Mouse (Mus musculus) thymus, postnatal 36 days (tissue): ENCODE results near the gene Plcb4.
"Not testable (repeated sequence)": the region's sequence is repeated elsewhere in the genome, so short reads cannot be mapped to it uniquely, and the experiment has no call there.

Source experiments
- DNase-seq, 2 experiments: peaks; one replicate each; pipeline ENCODE4 v3.0.0; 2022; ENCODE audit warnings: mixed read lengths in 2 of 2

Gene Plcb4

DNA sequence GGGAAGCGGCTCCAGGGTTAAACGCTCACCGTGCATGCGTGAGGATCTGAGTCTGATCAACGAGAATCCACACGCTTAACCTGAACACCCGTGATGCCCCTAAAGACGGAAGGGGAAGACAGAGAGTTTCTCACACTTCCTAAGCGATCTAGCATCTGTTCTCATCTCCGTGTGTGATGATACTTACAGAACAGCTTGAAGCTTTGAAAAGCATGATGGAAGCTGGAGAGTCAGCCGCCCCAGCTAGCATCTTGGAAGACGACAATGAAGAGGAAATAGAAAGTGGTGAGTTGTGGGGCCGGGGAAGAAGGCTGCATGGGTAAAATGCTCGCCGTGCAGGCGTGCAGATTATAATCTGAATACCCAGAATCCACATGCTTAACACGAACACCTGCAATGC is 299.6 kb downstream of the Plcb4 start:
- no peak for DNase-seq

DNA sequence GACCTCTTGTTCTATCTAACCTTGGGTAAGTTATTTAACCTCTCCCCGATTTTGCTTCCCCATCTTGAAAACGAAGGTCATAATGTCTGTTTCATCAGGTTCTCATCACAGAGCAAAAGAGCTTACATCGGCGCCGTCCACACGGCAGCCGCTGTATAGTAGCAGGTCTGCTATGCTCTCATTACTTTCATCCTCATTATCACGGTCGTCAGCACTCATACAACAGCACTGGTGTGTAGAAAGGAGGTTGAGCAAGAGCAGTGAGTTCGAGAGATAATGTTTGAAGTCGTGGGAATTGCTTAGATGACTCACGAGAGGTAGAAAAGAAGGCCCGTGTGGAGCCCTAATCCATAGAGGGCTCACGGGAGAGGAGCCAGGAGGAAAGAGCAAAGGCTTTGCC is 304.3 kb downstream of the Plcb4 start:
- no peak for DNase-seq

DNA sequence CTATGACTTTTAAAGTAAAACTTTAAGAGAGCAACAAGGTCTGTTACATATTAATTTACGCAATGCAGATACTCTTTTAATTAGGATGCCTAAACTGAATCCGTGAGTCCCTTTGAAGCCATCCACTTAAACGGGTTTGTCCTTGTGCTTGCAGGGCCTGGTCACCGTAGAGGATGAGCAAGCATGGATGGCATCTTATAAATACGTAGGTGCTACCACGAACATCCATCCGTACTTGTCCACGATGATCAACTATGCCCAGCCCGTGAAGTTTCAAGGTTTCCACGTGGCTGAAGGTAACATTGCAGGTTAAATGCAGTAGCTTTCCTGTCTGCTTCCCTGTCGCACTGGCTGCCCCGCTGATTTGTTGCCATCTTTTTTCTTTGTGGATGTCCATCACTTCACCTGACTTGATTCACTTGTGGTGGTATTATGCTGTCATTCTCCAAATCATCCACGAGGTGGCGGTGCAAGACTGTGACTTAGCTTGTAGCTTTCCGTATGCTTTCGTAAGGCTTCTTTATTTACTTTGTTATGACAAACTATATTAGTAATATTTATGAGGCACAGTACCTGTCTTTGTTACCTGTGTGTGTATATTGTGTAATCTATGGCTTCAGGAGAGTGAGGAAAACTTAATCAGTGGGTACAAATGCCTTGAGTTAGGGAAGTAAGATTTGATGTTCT is 308.2 kb downstream of the Plcb4 start:
- DNase-seq: peak in 1 of 2 experiments; percentile 8

DNA sequence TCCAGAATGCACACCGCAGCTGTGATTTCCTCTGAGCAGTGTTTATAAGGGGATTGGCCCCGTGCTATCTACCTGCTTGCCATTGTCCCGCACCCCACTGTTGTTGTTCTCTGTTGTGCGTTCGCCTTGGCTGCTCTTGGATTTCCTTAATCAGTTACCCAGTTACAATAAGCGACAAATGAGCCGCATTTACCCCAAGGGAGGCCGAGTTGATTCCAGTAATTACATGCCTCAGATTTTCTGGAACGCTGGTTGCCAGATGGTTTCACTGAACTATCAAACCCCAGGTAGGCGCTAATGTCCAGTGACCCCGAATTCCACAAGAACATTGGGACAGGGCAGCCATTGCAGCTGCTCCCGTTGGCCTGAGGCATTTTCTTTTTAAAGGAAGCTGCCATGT is 309.3 kb downstream of the Plcb4 start:
- no peak for DNase-seq

DNA sequence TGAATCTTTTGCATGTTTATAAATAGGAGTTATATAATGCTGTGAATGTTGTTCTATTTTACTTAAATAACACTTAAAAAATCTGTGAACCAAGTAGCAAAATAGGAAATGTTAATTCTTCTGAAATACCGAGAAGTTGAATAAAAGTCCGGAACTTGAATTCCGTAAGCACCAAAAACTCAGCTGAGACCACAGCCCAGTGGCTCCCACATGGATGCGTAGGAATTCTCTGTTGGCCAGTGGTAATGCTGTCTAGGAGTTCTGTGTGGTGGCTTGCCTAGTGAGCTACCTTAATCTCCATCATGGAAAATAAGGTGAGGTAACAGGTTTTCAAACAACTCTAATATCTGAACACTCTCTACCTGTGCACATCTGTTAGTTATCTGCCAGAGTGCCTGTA is 312.1 kb downstream of the Plcb4 start:
- no peak for DNase-seq

DNA sequence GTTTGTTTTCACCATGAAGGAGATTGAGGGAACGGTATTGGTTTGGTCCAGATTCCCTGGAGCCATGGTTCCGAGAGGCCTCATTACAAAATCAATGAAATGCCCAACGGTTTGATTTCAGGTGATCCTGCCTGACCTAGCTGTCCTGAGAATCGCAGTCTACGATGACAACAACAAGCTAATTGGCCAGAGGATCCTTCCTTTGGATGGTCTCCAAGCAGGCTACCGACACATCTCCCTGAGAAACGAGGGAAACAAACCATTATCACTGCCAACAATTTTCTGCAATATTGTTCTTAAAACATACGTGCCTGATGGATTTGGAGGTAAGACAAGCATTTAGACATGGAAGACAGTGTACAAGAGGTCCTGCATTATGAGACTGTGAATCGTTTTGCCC is 317.2 kb downstream of the Plcb4 start:
- DNase-seq: no peak

DNA sequence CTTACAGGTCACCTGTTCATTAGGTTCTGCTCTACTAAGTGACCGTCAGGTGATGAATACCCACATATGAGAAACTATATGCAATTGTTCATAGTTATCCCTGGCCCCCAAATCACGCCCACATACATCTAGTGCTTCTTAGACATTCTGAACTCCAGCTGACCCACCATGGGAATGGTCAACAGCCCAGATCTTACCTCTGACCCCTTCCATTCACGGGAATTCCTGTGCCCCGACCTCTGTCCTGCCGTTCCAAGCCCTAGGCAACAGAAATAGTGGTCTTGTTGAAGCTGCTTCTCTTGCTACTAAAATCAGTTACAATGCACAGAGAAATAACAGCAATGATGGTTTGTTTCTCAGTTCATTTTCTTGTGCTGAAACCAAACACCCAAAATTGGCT is 320.0 kb downstream of the Plcb4 start:
- DNase-seq: no peak

DNA sequence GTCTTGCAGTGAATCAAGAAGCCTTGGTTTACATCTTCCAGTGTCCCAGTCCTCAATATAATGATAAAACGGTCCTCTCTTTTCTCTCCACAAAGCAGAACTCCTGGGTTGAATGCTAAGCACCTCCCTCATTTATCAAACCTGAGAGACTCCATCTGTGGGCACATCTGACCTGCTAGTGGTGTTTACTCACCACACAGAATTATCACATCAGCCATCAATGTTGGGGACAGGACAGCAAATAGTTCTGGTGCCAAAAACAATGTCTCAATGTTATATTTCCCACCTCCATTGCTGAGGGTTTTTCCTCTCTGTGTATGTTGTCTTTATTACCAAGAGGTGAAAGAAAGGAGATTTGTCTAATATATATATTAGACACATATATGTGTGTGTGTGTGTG is 321.6 kb downstream of the Plcb4 start:
- no peak for DNase-seq

DNA sequence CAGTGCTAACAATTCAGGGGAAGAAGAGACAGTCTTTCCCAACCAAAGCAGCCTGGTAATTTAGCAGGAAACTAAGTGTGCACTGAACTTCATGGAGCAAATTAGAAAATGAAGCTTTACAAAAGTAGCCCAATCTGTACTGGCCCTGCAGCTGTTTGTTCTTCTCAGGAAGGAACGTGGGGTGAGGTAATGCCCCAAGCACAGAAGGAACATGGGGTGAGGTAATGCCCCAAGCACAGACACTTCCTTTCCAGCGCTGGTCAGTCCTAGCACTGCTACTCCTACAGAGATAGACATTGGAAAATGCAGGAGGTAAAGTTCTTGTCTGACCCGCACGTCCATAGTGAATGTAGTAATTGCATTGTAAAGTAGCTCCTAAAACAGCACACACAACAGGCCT is 325.2 kb downstream of the Plcb4 start:
- DNase-seq: no peak

DNA sequence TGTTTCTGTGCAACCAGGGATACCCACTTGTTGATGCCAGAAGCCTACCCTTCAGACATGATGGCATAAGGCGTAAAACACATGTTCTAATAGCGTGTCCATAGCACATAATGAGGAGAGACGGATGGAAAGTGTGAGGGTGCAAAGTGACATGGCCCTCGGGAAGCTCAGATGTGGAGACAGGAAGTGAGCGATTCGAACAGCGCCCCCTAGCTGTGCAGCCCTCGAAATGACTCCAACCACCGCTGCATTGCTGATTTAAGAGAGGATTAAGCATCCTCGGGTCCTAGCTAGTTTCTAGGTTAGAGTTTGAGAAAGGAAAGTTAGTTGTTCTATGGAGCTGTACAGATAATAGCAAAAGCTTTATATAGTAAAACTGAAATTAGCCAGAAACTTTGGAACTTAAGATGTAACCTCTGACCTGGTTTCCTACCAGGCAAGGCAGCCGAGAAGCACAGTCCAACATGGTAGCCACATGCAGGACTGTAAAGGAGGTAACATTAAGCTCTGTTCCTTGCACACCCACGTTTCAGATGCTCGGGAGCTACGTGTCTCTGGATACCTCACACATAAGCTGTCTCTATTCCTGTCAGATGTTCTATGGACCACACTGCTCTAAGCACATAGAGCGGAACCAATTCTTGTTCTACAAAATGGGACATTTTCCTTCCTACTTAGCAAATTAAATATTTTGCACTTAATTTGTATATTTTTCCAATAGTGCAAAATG is 326.9 kb downstream of the Plcb4 start:
- no peak for DNase-seq

DNA sequence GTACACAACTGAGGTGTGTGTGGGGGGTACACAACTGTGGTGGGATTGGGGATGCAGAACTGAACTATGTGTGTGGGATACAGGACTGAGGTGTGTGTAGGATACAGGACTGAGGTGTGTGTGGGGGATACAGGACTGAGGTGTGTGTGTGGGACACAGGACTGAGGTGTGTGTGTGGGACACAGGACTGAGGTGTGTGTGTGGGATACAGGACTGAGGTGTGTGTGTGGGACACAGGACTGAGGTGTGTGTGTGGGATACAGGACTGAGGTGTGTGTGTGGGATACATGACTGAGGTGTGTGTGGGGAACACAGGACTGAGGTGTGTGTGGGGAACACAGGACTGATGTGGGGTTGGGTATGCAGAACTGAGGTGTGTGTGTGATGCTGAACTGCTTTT is 329.7 kb downstream of the Plcb4 start:
- DNase-seq: not testable (repeated sequence)

DNA sequence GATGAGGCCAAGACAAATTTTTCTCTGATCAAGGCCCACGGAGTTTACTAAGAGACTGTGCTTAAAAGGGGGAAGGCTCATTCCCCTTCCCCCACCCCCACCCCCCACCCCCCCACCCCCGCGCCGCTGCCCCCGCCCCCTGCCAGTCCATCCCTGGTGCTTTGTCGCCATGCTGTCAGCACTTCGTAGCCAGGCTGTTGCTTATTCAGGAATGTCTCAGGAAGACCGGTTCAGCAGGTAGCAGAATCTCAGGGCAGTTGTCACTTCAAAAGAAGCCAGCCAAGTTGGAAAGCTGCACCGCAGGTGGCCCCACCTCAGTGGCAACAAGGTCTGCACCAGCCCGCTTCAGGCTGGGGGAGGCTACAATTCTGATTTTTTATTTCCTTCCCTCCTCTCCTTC is 331.9 kb downstream of the Plcb4 start:
- not testable (repeated sequence) for DNase-seq

DNA sequence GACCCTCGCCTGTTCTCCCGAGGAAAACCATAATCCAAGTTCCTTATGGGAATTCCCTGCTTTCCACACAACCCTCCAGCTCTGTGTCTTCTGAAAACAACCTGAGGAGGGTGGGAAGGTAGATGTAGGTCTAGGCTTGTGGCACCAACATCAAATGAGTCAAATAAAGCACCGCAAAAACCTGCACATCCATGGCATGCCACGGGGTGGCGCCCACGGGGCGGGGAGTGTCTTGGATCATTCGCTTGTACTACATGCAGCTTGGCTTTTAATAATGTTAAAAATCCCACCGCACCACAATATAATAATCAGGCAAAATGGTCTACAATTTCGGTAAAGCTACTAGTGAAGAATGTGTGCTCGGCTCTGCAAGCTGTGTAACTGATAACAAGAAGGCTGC is 334.5 kb downstream of the Plcb4 start:
- no peak for DNase-seq

DNA sequence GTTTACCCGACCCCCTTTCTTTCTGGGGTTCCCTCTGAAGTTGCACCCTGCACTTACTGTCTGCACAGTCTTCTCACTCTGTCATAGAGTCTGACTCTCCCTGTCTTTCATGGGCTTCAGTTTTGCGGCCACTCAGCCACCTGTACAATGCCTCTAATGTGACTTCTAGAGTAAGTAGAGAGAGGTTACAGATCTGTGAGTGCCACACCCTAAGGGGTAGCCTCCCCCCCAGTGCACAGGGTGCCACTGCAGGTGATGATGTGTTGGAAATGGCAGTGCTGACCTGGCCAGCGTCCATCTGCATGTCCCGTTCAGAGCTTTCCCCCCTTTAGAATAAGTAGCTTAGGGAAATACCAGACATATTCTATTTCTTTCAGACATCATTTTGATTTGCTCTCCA is 336.4 kb downstream of the Plcb4 start:
- DNase-seq: no peak

DNA sequence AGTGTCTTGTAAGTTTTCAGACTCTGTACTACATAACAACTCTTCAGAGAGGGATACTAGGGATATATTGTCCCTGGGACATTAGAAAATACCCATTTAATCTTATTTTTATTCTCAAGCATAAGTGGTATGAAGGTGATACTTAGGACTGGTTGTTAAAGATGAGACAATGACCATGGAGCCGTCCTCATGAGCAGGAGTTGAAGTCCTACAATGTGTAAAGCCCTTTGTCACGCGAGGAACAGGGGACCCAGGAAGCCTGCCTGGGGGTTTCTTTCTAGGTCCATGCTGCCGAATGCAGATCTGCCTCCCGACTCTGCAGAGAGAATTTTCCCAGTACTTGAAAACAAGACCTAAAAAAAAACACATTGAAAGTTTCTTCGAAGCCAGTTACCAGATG is 338.1 kb downstream of the Plcb4 start:
- no peak for DNase-seq

DNA sequence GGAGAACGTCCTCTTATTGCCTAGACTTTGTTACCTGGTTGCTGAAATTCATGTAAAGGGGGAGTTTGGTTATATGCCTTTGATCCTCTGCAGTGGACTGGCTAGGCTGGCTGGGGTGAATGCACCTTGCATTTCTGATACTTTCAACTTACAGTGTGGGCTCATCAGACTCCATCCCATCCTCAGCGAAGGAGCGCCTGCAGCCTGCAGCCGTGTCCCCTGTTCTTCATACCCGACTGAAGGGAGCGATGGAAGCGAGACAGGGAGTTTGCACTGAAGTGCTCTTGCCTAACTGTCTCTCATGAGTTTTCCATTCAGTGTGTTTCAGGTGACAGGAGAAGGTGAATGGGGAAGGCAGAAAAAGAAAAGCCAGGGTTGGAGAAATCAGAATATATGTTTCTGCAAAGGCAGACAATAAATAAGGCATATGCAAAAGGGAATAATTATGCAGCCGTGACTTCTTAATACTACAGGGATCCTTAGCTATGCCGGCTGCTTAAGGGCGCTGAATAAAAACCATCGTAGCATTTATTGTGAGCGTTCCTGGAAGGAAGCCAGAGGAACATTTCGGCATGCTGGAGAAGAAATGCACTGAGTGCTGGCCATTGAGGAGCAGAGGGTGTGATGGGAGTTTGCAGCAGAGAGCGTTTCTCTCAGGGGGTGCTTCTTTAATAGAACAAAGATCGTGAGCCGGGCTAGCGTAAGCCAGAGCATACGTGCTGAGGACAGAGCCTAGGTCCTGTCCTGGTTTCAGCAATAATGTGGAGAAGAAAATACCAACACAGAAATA is 338.7 kb downstream of the Plcb4 start:
- no peak for DNase-seq

DNA sequence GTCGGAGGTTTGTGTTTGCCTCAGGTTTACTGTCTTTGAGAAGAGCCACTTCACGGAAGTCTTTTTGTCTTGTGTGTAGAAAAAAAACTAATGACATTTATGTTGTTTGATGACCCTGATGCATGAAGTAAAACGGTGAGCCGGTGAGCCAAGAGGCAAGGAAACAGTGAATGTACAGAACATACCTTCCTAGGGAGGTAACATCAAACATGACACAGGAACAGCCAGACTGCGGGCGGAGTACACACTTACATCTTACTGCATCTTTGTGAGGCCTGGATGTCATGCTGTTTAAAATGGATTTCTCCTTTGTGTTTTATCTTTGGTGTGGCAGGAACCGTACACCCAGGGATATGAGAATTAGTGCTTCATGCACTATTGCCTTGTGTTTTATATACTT is 340.1 kb downstream of the Plcb4 start:
- DNase-seq: no peak

DNA sequence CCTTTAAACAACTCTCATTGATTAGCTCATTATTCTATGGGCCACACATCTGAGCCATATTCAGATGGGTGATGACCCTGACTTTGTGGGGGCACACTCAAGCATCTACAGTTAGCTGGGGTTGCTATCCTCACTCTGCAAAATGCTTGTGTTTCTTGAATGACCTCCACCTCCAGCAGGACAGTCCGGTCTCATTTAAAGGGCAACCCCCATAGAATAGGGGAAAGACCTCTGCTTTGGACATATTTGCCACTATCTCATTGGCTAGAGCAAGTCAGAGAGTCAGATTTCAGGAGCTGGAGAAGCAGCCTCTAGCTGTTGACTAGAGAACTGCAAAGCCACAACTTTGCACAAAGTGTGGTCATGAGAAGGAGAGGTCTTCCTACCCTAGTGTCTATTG is 340.6 kb downstream of the Plcb4 start:
- no peak for DNase-seq

DNA sequence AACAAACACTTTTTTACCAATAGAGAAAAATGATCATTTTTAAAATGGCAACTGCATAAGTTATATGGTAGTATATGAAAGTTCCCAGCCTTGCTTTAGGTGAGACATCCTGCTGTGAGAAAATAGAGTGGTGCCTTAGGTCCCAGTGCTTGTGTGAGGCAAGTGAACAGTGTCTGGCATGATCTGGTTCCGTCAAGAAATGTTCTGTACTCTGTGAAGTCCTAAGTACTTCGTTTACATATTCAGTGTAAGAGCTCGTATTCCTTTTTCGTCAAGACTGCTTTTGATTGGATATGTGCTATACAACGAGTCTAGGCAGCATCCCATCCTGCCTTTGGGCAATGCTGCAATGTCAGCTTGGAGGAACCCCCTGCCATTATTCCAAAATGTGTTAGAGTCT is 342.1 kb downstream of the Plcb4 start:
- no peak for DNase-seq

DNA sequence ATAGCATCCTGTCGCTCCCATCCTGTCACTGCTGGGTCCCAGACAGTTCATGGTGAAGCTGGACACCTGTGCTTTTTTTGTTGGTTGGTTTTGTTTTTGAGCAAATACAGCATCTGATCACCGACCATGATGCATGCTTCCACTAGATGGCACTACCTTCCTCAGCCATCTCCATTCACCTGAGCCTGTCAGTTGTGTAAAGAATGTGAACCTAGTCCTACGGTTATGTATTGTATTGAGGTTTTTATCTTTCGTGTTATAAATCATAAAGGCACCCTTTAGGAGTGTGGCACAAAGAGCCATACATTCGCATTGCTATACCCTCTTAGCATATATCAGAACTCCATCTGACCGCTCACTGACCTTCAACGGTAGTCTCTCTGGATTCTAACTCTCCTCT is 343.3 kb downstream of the Plcb4 start:
- DNase-seq: no peak

DNA sequence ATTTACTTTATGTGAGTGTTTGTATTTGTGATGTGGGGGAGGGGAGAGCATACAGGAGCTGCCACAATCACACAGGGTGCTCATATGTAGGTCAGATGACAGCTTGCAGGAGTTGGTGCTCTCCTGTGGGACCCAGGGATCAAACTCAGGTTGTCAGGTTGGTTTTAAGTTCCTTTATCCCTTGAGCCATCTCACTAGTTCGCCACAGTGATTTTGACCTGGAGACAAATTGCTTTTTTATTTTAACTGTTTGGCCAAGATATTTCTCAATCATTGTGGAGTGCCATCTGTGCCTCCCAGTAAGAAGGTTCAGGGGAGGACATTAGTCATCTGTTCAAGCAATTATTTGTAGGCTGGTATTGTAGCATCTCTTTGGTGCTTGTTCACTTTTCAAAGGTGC is 345.0 kb downstream of the Plcb4 start:
- DNase-seq: no peak

DNA sequence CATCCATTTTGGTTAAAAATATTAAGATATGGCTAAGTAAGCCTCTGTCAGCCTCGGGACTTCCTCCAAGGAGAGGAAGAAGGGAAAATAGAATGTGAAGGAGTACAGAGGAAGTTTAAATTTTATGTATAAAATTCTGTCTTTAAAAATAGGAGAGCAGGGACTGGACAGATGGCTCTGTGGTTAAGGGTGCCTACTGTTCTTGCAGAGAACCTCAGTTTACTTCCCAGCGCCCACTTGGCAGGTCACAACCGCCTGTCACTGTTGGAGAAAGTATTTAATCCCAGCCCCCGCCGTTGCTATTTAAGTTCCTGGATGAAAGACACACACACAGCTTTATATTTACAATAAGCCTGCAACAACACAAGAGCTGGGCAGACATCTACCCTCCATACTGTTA is 347.5 kb downstream of the Plcb4 start:
- no peak for DNase-seq

DNA sequence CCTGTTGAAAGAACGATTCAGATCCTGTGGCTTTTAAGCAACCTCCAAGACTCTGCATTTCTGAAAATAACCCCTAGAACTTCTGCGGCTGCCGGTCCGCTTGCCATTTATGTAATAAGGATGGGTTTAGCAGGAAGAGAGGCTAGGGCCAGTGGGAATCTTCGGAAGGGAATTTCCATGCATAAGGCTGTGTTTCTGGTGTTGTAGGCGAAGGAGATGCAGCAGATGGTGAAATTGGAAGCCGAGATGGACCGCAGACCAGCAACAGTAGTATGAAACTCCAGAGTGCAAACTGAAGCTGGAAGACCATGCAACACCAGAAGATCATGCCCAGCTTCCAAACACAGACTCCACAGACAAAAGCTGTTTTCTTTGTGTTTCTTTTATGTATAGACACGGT is 353.9 kb downstream of the Plcb4 start:
- no peak for DNase-seq

DNA sequence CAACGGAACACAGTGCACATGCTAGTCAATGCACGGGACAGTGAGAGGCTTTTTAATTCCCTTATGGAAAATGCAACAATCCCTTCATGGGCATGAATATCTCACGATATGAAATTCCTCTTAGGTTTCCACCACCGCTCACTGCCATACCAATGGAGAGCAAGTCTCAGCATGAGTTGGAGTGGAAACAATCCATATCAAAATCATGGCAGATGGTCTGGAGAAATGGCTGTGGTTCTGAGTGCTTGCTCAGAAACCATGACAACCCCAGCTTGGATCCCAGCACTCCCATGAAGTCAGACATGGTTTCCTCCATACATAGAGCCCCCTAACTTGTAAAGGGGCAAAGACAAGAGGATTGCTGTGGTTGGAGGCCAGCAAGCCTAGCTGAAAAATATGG is 389.7 kb downstream of the Plcb4 start:
- no peak for DNase-seq
